Comparison of ENCODE assay signal across 16 mouse cellular contexts in the genomic region with DNA sequence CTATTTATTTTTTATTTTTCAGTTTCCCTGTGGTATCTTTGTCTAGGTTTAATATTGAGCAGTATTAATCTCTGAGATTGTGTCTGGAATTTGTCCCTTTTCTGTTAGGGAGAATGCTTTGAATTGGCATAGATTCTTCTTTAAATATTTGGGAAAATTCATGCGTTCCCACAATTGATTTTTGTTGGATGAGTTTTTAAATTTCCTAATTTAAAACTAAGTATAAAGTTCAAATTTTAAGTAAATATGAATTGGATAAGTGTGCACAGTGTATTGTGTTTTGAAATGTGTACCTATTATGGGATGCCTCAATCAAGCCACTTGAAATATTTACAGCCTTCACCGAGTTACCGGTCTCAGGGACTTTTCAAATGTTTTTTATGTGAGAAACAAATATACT.
"Had no signal": no experiment of that assay in that cellular context is flagged by ENCODE, and none has a peak within 500 bp of the region (broad histone marks: within the 10 kb centered on the region; RNA-seq: fewer than 3 reads in every experiment).

No protein-coding gene starts in this region.

- H3K27ac ChIP-seq: neural tube, embryonic 13.5 days; neural tube, embryonic 15.5 days; stomach, embryonic 15.5 days; stomach, postnatal 0 days had no signal

- H3K9me3 ChIP-seq: neural tube, embryonic 13.5 days; neural tube, embryonic 15.5 days; stomach, embryonic 15.5 days had no signal

- DNase-seq: retina, postnatal 1 day; right cerebral cortex, adult 18-20 months; right cerebral cortex, postnatal 14 days; right cerebral cortex, postnatal 25 days; right cerebral cortex, postnatal 4 days; spleen, adult 18-20 months; thymus, adult 18-20 months; thymus, adult 2 months; thymus, postnatal 14 days; thymus, postnatal 25 days; thymus, postnatal 36 days; thymus, postnatal 4 days had no signal

- H3K27me3 ChIP-seq: neural tube, embryonic 13.5 days; neural tube, embryonic 15.5 days; stomach, embryonic 15.5 days had no signal

- H3K4me3 ChIP-seq: neural tube, embryonic 13.5 days; neural tube, embryonic 15.5 days; stomach, embryonic 15.5 days had no signal

- H3K4me2 ChIP-seq: neural tube, embryonic 13.5 days; neural tube, embryonic 15.5 days; stomach, embryonic 15.5 days had no signal

- H3K4me1 ChIP-seq: neural tube, embryonic 13.5 days; neural tube, embryonic 15.5 days; stomach, embryonic 15.5 days had no signal

- H3K9ac ChIP-seq: neural tube, embryonic 13.5 days; neural tube, embryonic 15.5 days; stomach, embryonic 15.5 days had no signal

- H3K36me3 ChIP-seq: neural tube, embryonic 13.5 days; neural tube, embryonic 15.5 days; stomach, embryonic 15.5 days had no signal
